Comparison of ENCODE assay signal across 8 mouse cellular contexts in the genomic region with DNA sequence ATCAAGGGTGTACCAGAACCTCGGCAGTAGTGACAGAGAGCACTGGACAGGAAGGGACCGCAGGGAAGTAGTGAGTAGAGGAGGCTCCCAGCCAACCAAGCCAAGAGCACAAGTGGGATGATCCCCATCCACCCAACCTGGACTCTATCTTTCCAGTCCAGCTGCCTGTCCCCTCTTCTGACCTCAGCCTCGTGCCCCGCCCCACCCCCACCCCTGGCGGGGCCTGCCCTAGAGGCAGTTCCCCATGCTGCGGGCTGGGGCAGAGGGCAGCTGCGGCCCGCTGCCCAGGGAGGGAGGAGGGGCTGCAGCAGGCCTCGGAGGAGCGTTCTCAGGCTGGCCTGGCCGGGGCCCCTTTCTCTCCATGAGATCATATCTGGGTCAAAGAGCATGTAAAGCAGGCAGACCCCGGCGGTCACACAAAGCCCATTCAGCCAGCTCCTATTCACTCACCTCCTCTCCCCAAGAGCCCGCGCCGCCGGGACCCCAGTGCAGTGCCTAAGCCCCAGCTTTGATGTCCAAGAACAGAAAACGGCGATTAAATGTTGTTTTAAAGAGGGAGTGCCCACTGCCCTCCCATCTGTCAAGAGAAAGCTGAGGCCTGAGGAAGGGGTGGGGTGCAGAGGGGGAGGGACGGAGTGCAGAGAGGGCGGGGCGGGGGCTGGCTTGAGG. TPM values are rescaled to one million over a fixed set of nuclear protein-coding genes. Genes with fewer than 3 reads are reported as not detected.
DNase-seq lines count a peak whose midpoint lies in the region; ATAC-seq lines count a peak whose summit lies in the region.

No protein-coding gene starts in this region.

- H3K9ac ChIP-seq in embryonic facial prominence, embryonic 13.5 days = peak overlapping the region; percentile 60
- H3K9ac ChIP-seq in heart, embryonic 11.5 days (ENCODE audit: low read depth, low read length) = no peak overlapping the region
- H3K9ac ChIP-seq in liver, embryonic 16.5 days (ENCODE audit: low read depth, low read length) = peak overlapping the region; percentile 39

- no peak for ATAC-seq in embryonic facial prominence, embryonic 13.5 days (ENCODE audit: insufficient number of reproducible peaks, insufficient read depth, low FRiP score, low TSS enrichment, low read depth)
- peak; percentile 47; the same call in 1 of the 2 replicates for ATAC-seq in heart, embryonic 11.5 days (replicated peaks; ENCODE audit: insufficient number of reproducible peaks, low FRiP score, low TSS enrichment)
- peak; percentile 77 for ATAC-seq in liver, embryonic 16.5 days (ENCODE audit: low read depth)

- peak overlapping the region; percentile 60 for H3K4me2 ChIP-seq in embryonic facial prominence, embryonic 13.5 days
- H3K4me2 ChIP-seq in heart, embryonic 11.5 days = peak overlapping the region; percentile 57
- H3K4me2 ChIP-seq in liver, embryonic 16.5 days (ENCODE audit: low read depth, low read length) = peak overlapping the region; percentile 67

- peaks cover 42% of the 10 kb centered on the region for H3K27me3 ChIP-seq in embryonic facial prominence, embryonic 13.5 days
- H3K27me3 ChIP-seq in heart, embryonic 11.5 days (ENCODE audit: control insufficient read depth, insufficient read depth, low read length) = peaks cover 11% of the 10 kb centered on the region
- peaks cover 9% of the 10 kb centered on the region for H3K27me3 ChIP-seq in liver, embryonic 16.5 days (ENCODE audit: control insufficient read depth, insufficient read depth, low read depth, low read length)

- DNase-seq in frontal cortex, postnatal 10 days (ENCODE audit: low spot score in 2 of 2) = peak; percentile 11 to 13
- DNase-seq in frontal cortex, postnatal 36 days (ENCODE audit: low spot score in 2 of 2) = no peak
- peak; percentile 71 for DNase-seq in kidney, adult 18-20 months
- peak; percentile 86 for DNase-seq in neural tube, embryonic 10.5 days (ENCODE audit: extremely low spot score, low spot score)
- DNase-seq in thymus, postnatal 10 days (ENCODE audit: low spot score in 2 of 2) = no peak

- WGBS in embryonic facial prominence, embryonic 13.5 days = 3% methylated on average over 20 of the region's 22 CpGs
- 3% methylated on average over 21 of the region's 22 CpGs for WGBS in heart, embryonic 11.5 days (ENCODE audit: insufficient replicate concordance)
- WGBS in liver, embryonic 16.5 days (ENCODE audit: insufficient replicate concordance) = 3% methylated on average over 21 of the region's 22 CpGs

- H3K27ac ChIP-seq in embryonic facial prominence, embryonic 13.5 days = no peak overlapping the region
- no peak overlapping the region for H3K27ac ChIP-seq in heart, embryonic 11.5 days (ENCODE audit: low read depth, low read length)
- H3K27ac ChIP-seq in liver, embryonic 16.5 days (ENCODE audit: low read length) = no peak overlapping the region

- no peaks in the 10 kb centered on the region for H3K36me3 ChIP-seq in embryonic facial prominence, embryonic 13.5 days
- H3K36me3 ChIP-seq in heart, embryonic 11.5 days (ENCODE audit: control insufficient read depth, insufficient read depth, low read length) = no peaks in the 10 kb centered on the region
- no peaks in the 10 kb centered on the region for H3K36me3 ChIP-seq in liver, embryonic 16.5 days (ENCODE audit: control insufficient read depth, insufficient read depth)

- peak overlapping the region; percentile 34 for H3K4me3 ChIP-seq in embryonic facial prominence, embryonic 13.5 days
- H3K4me3 ChIP-seq in heart, embryonic 11.5 days (ENCODE audit: low read depth, low read length) = peak overlapping the region; percentile 18
- peak overlapping the region; percentile 39 for H3K4me3 ChIP-seq in liver, embryonic 16.5 days (ENCODE audit: low read depth, low read length)

- H3K9me3 ChIP-seq in embryonic facial prominence, embryonic 13.5 days = peaks cover 3% of the 10 kb centered on the region; the same call in 1 of the 2 replicates
- peaks cover 4% of the 10 kb centered on the region; the same call in 1 of the 2 replicates for H3K9me3 ChIP-seq in heart, embryonic 11.5 days (replicated peaks; ENCODE audit: control insufficient read depth, low read length)
- H3K9me3 ChIP-seq in liver, embryonic 16.5 days (replicated peaks; ENCODE audit: control insufficient read depth, low read length) = peaks cover 3% of the 10 kb centered on the region; the same call in 1 of the 2 replicates

- peaks cover 25% of the 10 kb centered on the region for H3K4me1 ChIP-seq in embryonic facial prominence, embryonic 13.5 days
- 0 out of 2 replicates have a peak, but pooled peaks cover 4% of the 10 kb centered on the region for H3K4me1 ChIP-seq in heart, embryonic 11.5 days (ENCODE audit: control insufficient read depth, insufficient read depth, low read length)
- peaks cover 13% of the 10 kb centered on the region for H3K4me1 ChIP-seq in liver, embryonic 16.5 days (ENCODE audit: control insufficient read depth, low read depth, low read length)

RNA-seq across cellular contexts. Expression of gene Nnmt, which starts 44.3 kb away (rescaled TPM):
- polyA plus RNA-seq in embryonic facial prominence, embryonic 13.5 days (2015; fragmentation: Nextera tagmentation; extraction: Ambion mirVana) = 3.5 and 4.4 TPM in 2 replicates
- 3.4 and 4.2 TPM in 2 replicates for polyA plus RNA-seq in heart, embryonic 11.5 days (2014; fragmentation: Nextera tagmentation; extraction: Ambion mirVana)
- 0.37 and 0.44 TPM in 2 replicates for polyA plus RNA-seq in liver, embryonic 16.5 days (2015; fragmentation: Nextera tagmentation; extraction: Ambion mirVana)

Comparison
In these comparisons a context has a peak if more than half of its experiments do, and no peak if none do; other contexts are left out.
1. DNase-seq: peak in frontal cortex, postnatal 10 days (2 of 2), kidney, adult 18-20 months (single experiment) and neural tube, embryonic 10.5 days (single experiment); none in frontal cortex, postnatal 36 days (0 of 2) and thymus, postnatal 10 days (0 of 2).
2. Peak in every context shown above with its lines, with median percentiles within 50 percentile points of each other: H3K4me2 ChIP-seq and H3K4me3 ChIP-seq.